Mouse (Mus musculus): ENCODE data around the gene Ldlrad3.

DNA sequence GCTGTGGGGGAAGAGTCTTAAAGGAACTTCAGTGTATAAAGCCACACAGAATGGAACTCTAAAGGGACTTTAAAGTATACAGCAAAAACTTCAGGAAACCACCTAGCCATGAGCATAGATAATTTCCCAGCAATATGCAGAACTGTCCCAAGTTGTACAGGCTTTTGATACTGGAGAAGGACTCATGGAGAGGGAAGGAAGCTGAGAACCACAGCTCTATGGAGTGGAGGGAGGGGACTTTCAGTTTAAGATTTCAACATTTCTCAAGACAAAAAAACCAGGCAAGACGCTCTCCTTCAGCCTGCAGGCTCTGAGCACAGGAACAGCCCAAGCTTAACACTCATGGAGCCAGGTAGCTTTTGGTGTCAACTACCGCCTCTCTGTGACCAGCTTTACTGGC, 4.7 kb downstream of the Ldlrad3 start:
- no peak for TF ChIP-seq CTCF (conservative IDR thresholded peaks at IDR 0.05; ENCODE audit: insufficient read depth, insufficient read length, low read depth, low read length)
- no peak for TF ChIP-seq POLR2A (IDR thresholded peaks at IDR 0.05; ENCODE audit: low read depth, low read length)

All from kidney, adult 2 months (tissue).